Mouse (Mus musculus) embryonic fibroblast, embryonic 13.5 days (primary cell): ENCODE data around the gene Tepsin.

ENCODE experiments used
- CTCF ChIP-seq: IDR thresholded peaks from 2 replicates; pipeline ENCODE4 v1.5.1; 2011; ENCODE audit warnings: mild to moderate bottlenecking, control low read depth, low read length, moderate library complexity, borderline replicate concordance; ENCODE audit not compliant: insufficient read depth
- POLR2A ChIP-seq: IDR thresholded peaks from 2 replicates; pipeline ENCODE4 v1.6.1; 2011; ENCODE audit warnings: low read depth, mild to moderate bottlenecking, control low read depth, low read length, moderate library complexity

DNA sequence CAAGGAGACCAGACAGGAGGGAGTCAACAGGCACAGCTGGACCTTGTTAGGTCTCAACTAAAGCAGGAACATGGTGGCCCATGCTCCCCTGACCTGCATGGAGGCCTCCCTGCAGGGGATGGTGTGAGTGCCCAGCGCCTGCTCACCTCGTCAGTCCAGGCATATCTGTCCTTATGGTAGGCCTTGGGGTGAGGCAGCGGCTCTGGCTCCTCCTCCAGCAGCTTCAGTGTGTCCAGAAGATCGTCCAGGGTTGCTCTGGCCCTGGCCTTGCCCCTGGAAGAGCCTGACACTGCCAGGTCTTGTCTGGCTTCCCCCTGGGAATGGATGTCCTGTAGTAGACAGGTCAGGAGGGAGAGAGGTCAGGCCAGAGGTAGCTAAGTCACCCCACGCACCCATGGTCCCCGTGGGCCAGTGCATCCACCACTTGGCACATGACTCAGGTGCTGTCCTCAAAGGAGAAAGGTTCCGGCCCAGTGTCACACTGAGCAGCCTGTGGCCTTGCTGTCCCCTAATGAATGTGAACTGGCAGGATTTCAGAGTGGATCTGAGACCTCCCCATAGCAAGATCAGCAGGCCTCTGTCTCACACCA lies 26.7 kb downstream of the Tepsin start:
- TF ChIP-seq CTCF (no peak), POLR2A (no peak)
